Mouse (Mus musculus) testis, adult 2 months (tissue): ENCODE measurements around the gene Trio. TPM values are rescaled to one million over a fixed set of nuclear protein-coding genes. Genes with fewer than 3 reads are reported as not detected.

Experiments used
- H3K27ac ChIP-seq: fragments of 200-500 bp; 2 replicates; pipeline ENCODE4 v1.5.1; 2012; ENCODE audit warnings: low read depth, low read length; ENCODE audit not compliant: control insufficient read depth, insufficient read depth
- H3K27me3 ChIP-seq: fragments of 200-500 bp; 2 replicates; pipeline ENCODE4 v1.6.1; 2012; ENCODE audit warnings: mild to moderate bottlenecking, low read length, moderate library complexity; ENCODE audit not compliant: control insufficient read depth, insufficient read depth
- H3K36me3 ChIP-seq: fragments of 200-500 bp; 2 replicates; pipeline ENCODE4 v1.6.1; 2012; ENCODE audit warnings: mild to moderate bottlenecking, low read length; ENCODE audit not compliant: control insufficient read depth, insufficient read depth
- H3K4me1 ChIP-seq: fragments of 200-500 bp; 2 replicates; pipeline ENCODE4 v1.6.1; 2012; ENCODE audit warnings: low read length; ENCODE audit not compliant: control insufficient read depth, insufficient read depth
- H3K4me3 ChIP-seq: fragments of 200-500 bp; 2 replicates; pipeline ENCODE4 v1.5.1; 2012; ENCODE audit warnings: low read depth, mild to moderate bottlenecking, low read length, moderate library complexity, mixed read lengths; ENCODE audit not compliant: control insufficient read depth
- CTCF ChIP-seq: fragments of 200-500 bp; IDR thresholded peaks from 2 replicates; pipeline ENCODE4 v1.5.1; 2012; ENCODE audit warnings: low read depth, mild to moderate bottlenecking, inconsistent platforms, low read length, moderate library complexity; ENCODE audit not compliant: control insufficient read depth, insufficient read depth, insufficient replicate concordance
- POLR2A ChIP-seq: fragments of 200-500 bp; IDR thresholded peaks from 2 replicates; pipeline ENCODE4 v1.6.1; 2012; ENCODE audit warnings: low read depth, mild to moderate bottlenecking, inconsistent platforms, low read length, moderate library complexity; ENCODE audit not compliant: control insufficient read depth
- polyA plus RNA-seq: library from polyadenylated mRNA; depleted of rRNA; stranded (reverse); fragments of >200 nt; gene quantifications from 2 replicates; pipeline ENCODE4 v1.2.3, GENCODE M21; 2012

The Trio gene
- polyA plus RNA-seq, 1 experiment: 18.8 TPM

- Histone ChIP-seq H3K27ac (no peak overlapping the region), H3K27me3 (no peaks in the 10 kb centered on the region), H3K4me1 (no peaks in the 10 kb centered on the region; the same call in 1 of the 2 replicates), H3K36me3 (no peaks in the 10 kb centered on the region), H3K4me3 (no peak overlapping the region)
- no peak for TF ChIP-seq CTCF
These were observed 200.3 kb downstream of the Trio start for GRCm38 (mm10) chr15:27825390-27825789.

DNA sequence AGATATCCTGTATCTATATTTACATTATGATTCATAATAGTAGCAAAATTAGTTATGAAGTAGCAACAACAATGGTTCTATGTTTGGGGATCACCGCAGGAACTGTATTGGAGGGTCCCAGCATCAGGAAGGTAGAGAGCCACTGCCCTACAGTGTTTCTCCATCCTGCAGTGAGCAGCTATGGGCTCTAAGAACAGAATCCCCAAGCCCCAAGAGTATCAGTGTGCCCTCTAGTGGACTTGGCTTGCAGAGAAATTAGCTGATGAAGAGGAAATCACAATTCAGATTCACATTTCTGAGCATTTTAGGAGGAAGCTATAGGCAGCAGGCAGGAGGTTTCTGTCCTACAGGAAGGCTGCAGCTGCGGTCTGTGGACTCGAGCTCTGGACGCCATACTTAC lies 202.1 kb downstream of the Trio start:
- H3K27ac ChIP-seq: no peak overlapping the region
- no peaks in the 10 kb centered on the region; the same call in 1 of the 2 replicates for H3K4me1 ChIP-seq
- H3K4me3 ChIP-seq: no peak overlapping the region
- TF ChIP-seq CTCF: no peak
- no peak for TF ChIP-seq POLR2A
- no peaks in the 10 kb centered on the region for H3K36me3 ChIP-seq
- no peaks in the 10 kb centered on the region for H3K27me3 ChIP-seq

DNA sequence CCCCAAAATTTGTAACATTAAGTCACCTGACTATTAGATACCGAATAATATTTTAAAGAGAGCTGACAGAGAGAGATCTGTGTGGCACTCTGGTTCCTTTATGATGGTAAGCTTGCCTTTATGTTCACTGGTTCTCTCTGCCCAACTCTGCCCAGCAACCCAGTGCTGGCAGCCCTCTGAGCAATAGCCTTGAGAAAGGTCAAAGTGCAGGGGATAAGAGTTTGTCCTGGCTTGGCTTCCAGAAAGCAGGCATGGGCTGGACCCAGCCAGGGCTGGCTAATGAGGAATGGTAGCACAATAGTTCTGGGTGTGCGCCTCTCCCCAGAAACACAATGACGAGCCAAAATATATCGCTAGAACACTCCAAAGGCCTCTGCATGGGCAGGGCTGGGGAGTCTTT lies 203.2 kb downstream of the Trio start:
- no peaks in the 10 kb centered on the region for H3K36me3 ChIP-seq
- TF ChIP-seq POLR2A (no peak), CTCF (no peak)
- no peak overlapping the region for H3K4me3 ChIP-seq
- no peaks in the 10 kb centered on the region; the same call in 1 of the 2 replicates for H3K4me1 ChIP-seq
- H3K27ac ChIP-seq: no peak overlapping the region
- H3K27me3 ChIP-seq: no peaks in the 10 kb centered on the region

GRCm38 (mm10) chr15:27821651-27822364 lies 203.8 kb downstream of the Trio start:
- no peak overlapping the region for H3K4me3 ChIP-seq
- no peaks in the 10 kb centered on the region; the same call in 1 of the 2 replicates for H3K4me1 ChIP-seq
- H3K36me3 ChIP-seq: no peaks in the 10 kb centered on the region
- TF ChIP-seq POLR2A (no peak), CTCF (no peak)
- peak overlapping the region; percentile 65 for H3K27ac ChIP-seq
- no peaks in the 10 kb centered on the region for H3K27me3 ChIP-seq

DNA sequence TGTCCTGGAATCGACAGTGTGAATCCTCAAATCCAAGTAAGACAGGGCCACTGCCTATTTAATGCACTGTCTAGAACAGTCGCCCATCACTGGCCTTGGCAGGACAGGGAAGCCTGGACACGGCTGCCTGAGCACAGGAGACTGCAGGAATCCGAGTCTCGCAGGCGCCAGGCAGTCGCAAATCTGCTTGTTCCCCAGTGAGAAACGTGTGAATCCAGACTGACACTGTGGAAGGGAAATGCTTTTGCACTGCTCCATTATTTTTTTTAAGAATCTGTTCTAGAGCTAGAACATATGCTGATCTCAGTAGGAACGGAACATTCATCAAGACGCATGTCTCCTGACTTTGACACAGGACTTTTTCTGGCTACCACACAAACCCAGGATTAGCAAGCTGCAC lies 208.6 kb downstream of the Trio start:
- TF ChIP-seq POLR2A: no peak
- TF ChIP-seq CTCF: no peak
- H3K27ac ChIP-seq: no peak overlapping the region
- no peaks in the 10 kb centered on the region for H3K36me3 ChIP-seq
- no peak overlapping the region for H3K4me3 ChIP-seq
- no peaks in the 10 kb centered on the region for H3K27me3 ChIP-seq
- H3K4me1 ChIP-seq: no peaks in the 10 kb centered on the region; the same call in 1 of the 2 replicates

- Histone ChIP-seq H3K36me3 (no peaks in the 10 kb centered on the region), H3K4me1 (peaks cover 2% of the 10 kb centered on the region; the same call in 1 of the 2 replicates), H3K27me3 (no peaks in the 10 kb centered on the region), H3K4me3 (no peak overlapping the region), H3K27ac (no peak overlapping the region)
- TF ChIP-seq CTCF: no peak
- no peak for TF ChIP-seq POLR2A
These were observed 210.8 kb downstream of the Trio start for GRCm38 (mm10) chr15:27814677-27815391.

DNA sequence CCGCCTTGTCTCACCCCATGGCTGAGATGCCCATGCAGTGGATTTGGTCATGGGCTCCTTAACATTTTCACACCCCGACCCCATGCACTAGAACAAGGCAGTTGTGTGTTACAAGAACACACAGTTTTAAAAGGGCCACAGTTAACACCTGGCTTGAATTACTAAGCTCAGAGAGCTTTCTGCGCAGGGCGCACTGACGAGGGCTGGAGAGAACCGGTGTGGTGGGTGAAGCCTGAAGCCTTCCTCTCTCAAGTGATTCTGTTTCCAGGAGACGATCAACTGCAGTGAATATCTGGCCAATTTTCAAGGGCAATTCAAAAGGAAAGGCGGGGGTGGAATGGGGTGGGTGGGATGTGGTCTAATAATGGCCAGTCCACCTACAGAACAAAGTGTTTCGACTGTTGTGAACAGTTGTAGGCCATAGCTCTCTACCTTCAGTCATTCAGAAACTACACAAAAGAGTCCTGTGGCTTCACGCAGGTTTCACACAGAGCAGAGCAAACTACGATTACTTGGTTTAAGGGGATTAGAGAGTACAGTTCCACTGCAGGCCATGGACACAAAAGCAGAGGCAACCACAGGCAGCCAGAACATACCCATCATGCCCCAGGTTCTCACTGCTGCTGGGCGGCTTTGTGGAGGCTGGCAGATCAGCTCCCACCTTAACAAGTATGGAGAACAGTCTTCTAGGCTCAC lies 214.7 kb downstream of the Trio start:
- TF ChIP-seq CTCF (no peak), POLR2A (no peak)
- Histone ChIP-seq H3K27ac (peak overlapping the region; percentile 66; the same call in 1 of the 2 replicates), H3K4me3 (no peak overlapping the region), H3K36me3 (no peaks in the 10 kb centered on the region), H3K4me1 (peaks cover 4% of the 10 kb centered on the region), H3K27me3 (no peaks in the 10 kb centered on the region)
